Mouse (Mus musculus): ENCODE measurements around the gene Trnp1. TPM values are rescaled to one million over a fixed set of nuclear protein-coding genes. Genes with fewer than 3 reads are reported as not detected.

The Trnp1 gene
- polyA plus RNA-seq, 1 experiment = 1.0 TPM

- no peak overlapping the region for H3K27ac ChIP-seq (ENCODE audit: insufficient read depth, low read depth, low read length)
- H3K4me3 ChIP-seq (ENCODE audit: insufficient read depth, low read length) = peak overlapping the region; percentile 48
These were observed 30.3 kb downstream of the Trnp1 start for GRCm38 (mm10) chr4:133468080-133468479.

GRCm38 (mm10) chr4:133463184-133463583 lies 35.2 kb downstream of the Trnp1 start:
- Histone ChIP-seq H3K4me1 (ENCODE audit: control insufficient read depth, insufficient read depth, low read length) (peaks cover 36% of the 10 kb centered on the region), H3K27ac (ENCODE audit: insufficient read depth, low read depth, low read length) (no peak overlapping the region), H3K4me3 (ENCODE audit: insufficient read depth, low read length) (no peak overlapping the region)
- TF ChIP-seq POLR2A (IDR thresholded peaks at IDR 0.05; ENCODE audit: borderline replicate concordance, low read depth, low read length) (no peak), CTCF (IDR thresholded peaks at IDR 0.05; ENCODE audit: low read depth, low read length) (no peak)

More at GRCm38 (mm10) chr4:133468080-133468479, 30.3 kb downstream of the Trnp1 start:
- peaks cover 18% of the 10 kb centered on the region for H3K4me1 ChIP-seq (ENCODE audit: control insufficient read depth, insufficient read depth, low read length)
- TF ChIP-seq POLR2A (IDR thresholded peaks at IDR 0.05; ENCODE audit: borderline replicate concordance, low read depth, low read length) (no peak), CTCF (IDR thresholded peaks at IDR 0.05; ENCODE audit: low read depth, low read length) (no peak)

- no peak overlapping the region for H3K27ac ChIP-seq (ENCODE audit: insufficient read depth, low read depth, low read length)
- TF ChIP-seq POLR2A (IDR thresholded peaks at IDR 0.05; ENCODE audit: borderline replicate concordance, low read depth, low read length) (no peak), CTCF (IDR thresholded peaks at IDR 0.05; ENCODE audit: low read depth, low read length) (no peak)
- no peak overlapping the region for H3K4me3 ChIP-seq (ENCODE audit: insufficient read depth, low read length)
- peaks cover 38% of the 10 kb centered on the region for H3K4me1 ChIP-seq (ENCODE audit: control insufficient read depth, insufficient read depth, low read length)
These were observed 37.0 kb downstream of the Trnp1 start for GRCm38 (mm10) chr4:133461362-133461761.

GRCm38 (mm10) chr4:133460796-133461325 lies 37.5 kb downstream of the Trnp1 start:
- Histone ChIP-seq H3K4me1 (ENCODE audit: control insufficient read depth, insufficient read depth, low read length) (peaks cover 38% of the 10 kb centered on the region), H3K27ac (ENCODE audit: insufficient read depth, low read depth, low read length) (no peak overlapping the region), H3K4me3 (ENCODE audit: insufficient read depth, low read length) (no peak overlapping the region)
- no peak for TF ChIP-seq CTCF (IDR thresholded peaks at IDR 0.05; ENCODE audit: low read depth, low read length)
- no peak for TF ChIP-seq POLR2A (IDR thresholded peaks at IDR 0.05; ENCODE audit: borderline replicate concordance, low read depth, low read length)

- H3K4me3 ChIP-seq (ENCODE audit: insufficient read depth, low read length) = no peak overlapping the region
- TF ChIP-seq POLR2A (IDR thresholded peaks at IDR 0.05; ENCODE audit: borderline replicate concordance, low read depth, low read length) (no peak), CTCF (IDR thresholded peaks at IDR 0.05; ENCODE audit: low read depth, low read length) (no peak)
- peaks cover 31% of the 10 kb centered on the region for H3K4me1 ChIP-seq (ENCODE audit: control insufficient read depth, insufficient read depth, low read length)
- H3K27ac ChIP-seq (ENCODE audit: insufficient read depth, low read depth, low read length) = no peak overlapping the region
These were observed 38.3 kb downstream of the Trnp1 start for GRCm38 (mm10) chr4:133460006-133460405.

GRCm38 (mm10) chr4:133458044-133458443 lies 40.3 kb downstream of the Trnp1 start:
- TF ChIP-seq CTCF (IDR thresholded peaks at IDR 0.05; ENCODE audit: low read depth, low read length) (0 out of 2 replicates have a peak, but pooled peaks have one; percentile 10), POLR2A (IDR thresholded peaks at IDR 0.05; ENCODE audit: borderline replicate concordance, low read depth, low read length) (no peak)
- H3K4me3 ChIP-seq (ENCODE audit: insufficient read depth, low read length) = no peak overlapping the region

DNA sequence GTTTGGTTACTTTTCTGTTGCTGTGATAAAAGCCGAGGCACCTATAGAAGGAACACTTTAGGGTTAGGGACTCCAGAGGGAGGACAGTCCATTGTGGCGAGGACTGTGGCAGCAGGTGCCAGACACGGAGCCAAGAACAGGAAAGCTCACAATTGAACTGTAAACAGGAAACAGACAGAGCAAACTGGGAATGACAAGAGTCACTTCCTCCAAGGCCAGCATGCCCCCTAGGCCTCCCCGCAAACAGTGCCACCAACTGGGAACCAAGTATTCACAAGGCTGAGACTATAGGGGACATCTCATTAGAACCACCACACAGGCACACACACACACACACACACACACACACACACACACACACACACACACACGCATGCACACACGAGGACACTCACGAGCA lies 45.9 kb downstream of the Trnp1 start:
- no peak overlapping the region for H3K4me3 ChIP-seq (ENCODE audit: insufficient read depth, low read length)
- peaks cover 8% of the 10 kb centered on the region for H3K4me1 ChIP-seq (ENCODE audit: control insufficient read depth, insufficient read depth, low read length)
- no peak overlapping the region for H3K27ac ChIP-seq (ENCODE audit: insufficient read depth, low read depth, low read length)
- TF ChIP-seq POLR2A (IDR thresholded peaks at IDR 0.05; ENCODE audit: borderline replicate concordance, low read depth, low read length) (no peak), CTCF (IDR thresholded peaks at IDR 0.05; ENCODE audit: low read depth, low read length) (no peak)

More at GRCm38 (mm10) chr4:133458044-133458443, 40.3 kb downstream of the Trnp1 start:
- Histone ChIP-seq H3K27ac (ENCODE audit: insufficient read depth, low read depth, low read length) (no peak overlapping the region), H3K4me1 (ENCODE audit: control insufficient read depth, insufficient read depth, low read length) (peaks cover 23% of the 10 kb centered on the region)

GRCm38 (mm10) chr4:133451536-133451935 lies 46.8 kb downstream of the Trnp1 start:
- H3K27ac ChIP-seq (ENCODE audit: insufficient read depth, low read depth, low read length) = no peak overlapping the region
- TF ChIP-seq POLR2A (IDR thresholded peaks at IDR 0.05; ENCODE audit: borderline replicate concordance, low read depth, low read length) (no peak), CTCF (IDR thresholded peaks at IDR 0.05; ENCODE audit: low read depth, low read length) (peak; percentile 80)
- no peak overlapping the region for H3K4me3 ChIP-seq (ENCODE audit: insufficient read depth, low read length)
- H3K4me1 ChIP-seq (ENCODE audit: control insufficient read depth, insufficient read depth, low read length) = peaks cover 8% of the 10 kb centered on the region

DNA sequence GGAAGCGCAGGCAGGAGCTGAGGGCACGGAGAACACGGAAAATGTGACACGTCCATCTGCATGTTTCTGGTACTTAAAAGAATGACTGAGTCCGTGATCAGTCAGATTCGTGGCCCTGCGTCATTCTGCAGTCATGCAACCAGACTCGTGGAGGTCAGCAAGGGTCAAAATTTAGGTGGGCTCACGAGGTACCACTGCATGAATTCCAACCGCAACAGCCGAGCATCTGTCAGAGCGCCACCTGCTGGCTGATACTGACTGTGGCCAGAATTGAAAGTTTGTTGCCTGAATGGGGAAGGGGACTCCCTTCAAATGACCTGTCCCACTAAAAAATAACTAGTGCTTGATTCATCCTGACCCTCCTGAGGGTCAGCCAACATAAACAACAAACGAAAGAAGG lies 48.6 kb downstream of the Trnp1 start:
- peaks cover 8% of the 10 kb centered on the region for H3K4me1 ChIP-seq (ENCODE audit: control insufficient read depth, insufficient read depth, low read length)
- no peak overlapping the region for H3K27ac ChIP-seq (ENCODE audit: insufficient read depth, low read depth, low read length)
- TF ChIP-seq POLR2A (IDR thresholded peaks at IDR 0.05; ENCODE audit: borderline replicate concordance, low read depth, low read length) (no peak), CTCF (IDR thresholded peaks at IDR 0.05; ENCODE audit: low read depth, low read length) (peak; percentile 95)
- no peak overlapping the region for H3K4me3 ChIP-seq (ENCODE audit: insufficient read depth, low read length)

- TF ChIP-seq CTCF (IDR thresholded peaks at IDR 0.05; ENCODE audit: low read depth, low read length) (no peak), POLR2A (IDR thresholded peaks at IDR 0.05; ENCODE audit: borderline replicate concordance, low read depth, low read length) (no peak)
- H3K27ac ChIP-seq (ENCODE audit: insufficient read depth, low read depth, low read length) = no peak overlapping the region
- no peak overlapping the region for H3K4me3 ChIP-seq (ENCODE audit: insufficient read depth, low read length)
- H3K4me1 ChIP-seq (ENCODE audit: control insufficient read depth, insufficient read depth, low read length) = peaks cover 8% of the 10 kb centered on the region
These were observed 49.5 kb downstream of the Trnp1 start for GRCm38 (mm10) chr4:133448708-133449388.
